Mouse (Mus musculus) MEL (cell line): Measurements from ENCODE around the gene Supt4a. TPM values are rescaled to one million over a fixed set of nuclear protein-coding genes. Genes with fewer than 3 reads are reported as not detected.

ENCODE experiments used
- DNase-seq: peaks from one replicate; pipeline ENCODE4 v3.0.0; 2011; ENCODE audit warnings: low read depth, low spot score
- H3K27ac ChIP-seq: 2 replicates; pipeline ENCODE4 v1.5.1; 2012; ENCODE audit warnings: low read depth, mild to moderate bottlenecking, control low read depth, low read length, moderate library complexity; ENCODE audit not compliant: control insufficient read depth
- H3K27me3 ChIP-seq, 2 experiments: fragments of 150-350 bp in 1 of 2; sonication (generic) in 1 of 2; 2 replicates each; pipeline ENCODE4 v1.6.1; 2012; ENCODE audit warnings: low read length in 2 of 2, mild to moderate bottlenecking in 2 of 2, improper control_type of control experiment in 1 of 2, moderate library complexity in 1 of 2; ENCODE audit not compliant: insufficient read depth in 2 of 2, control insufficient read depth in 1 of 2
- H3K36me3 ChIP-seq, 2 experiments: 2 replicates each; pipeline ENCODE4 v1.6.1; 2012 to 2014; ENCODE audit warnings: low read length in 2 of 2, improper control_type of control experiment in 1 of 2, inconsistent platforms in 1 of 2, mild to moderate bottlenecking in 1 of 2; ENCODE audit not compliant: insufficient read depth in 2 of 2, control insufficient read depth in 1 of 2
- H3K4me1 ChIP-seq, 2 experiments: fragments of 150-350 bp in 1 of 2; sonication (generic) in 1 of 2; 2 replicates each; pipeline ENCODE4 v1.6.1; 2012; ENCODE audit warnings: low read length in 2 of 2, improper control_type of control experiment in 1 of 2, mild to moderate bottlenecking in 1 of 2; ENCODE audit not compliant: insufficient read depth in 2 of 2, control insufficient read depth in 1 of 2
- H3K4me3 ChIP-seq, 2 experiments: fragments of 150-350 bp in 1 of 2; sonication (generic) in 1 of 2; 2 replicates each; pipeline ENCODE4 v1.5.1; 2012; ENCODE audit warnings: low read depth in 2 of 2, low read length in 2 of 2, mild to moderate bottlenecking in 2 of 2, moderate library complexity in 2 of 2, control low read depth in 1 of 2, improper control_type of control experiment in 1 of 2; ENCODE audit not compliant: control insufficient read depth in 1 of 2, insufficient read depth in 1 of 2
- H3K79me2 ChIP-seq: 2 replicates; pipeline ENCODE4 v1.6.1; 2012; ENCODE audit warnings: mild to moderate bottlenecking, low read length, moderate library complexity; ENCODE audit not compliant: control insufficient read depth, poor library complexity, insufficient read depth
- H3K9ac ChIP-seq: 2 replicates; pipeline ENCODE4 v1.6.1; 2012; ENCODE audit warnings: low read depth, mild to moderate bottlenecking, control low read depth, low read length, moderate library complexity; ENCODE audit not compliant: control insufficient read depth, poor library complexity, severe bottlenecking
- H3K9me3 ChIP-seq: fragments of 150-350 bp; sonication (generic); replicated peaks from 2 replicates; pipeline ENCODE4 v1.6.1; 2012; ENCODE audit warnings: mild to moderate bottlenecking, low read length, improper control_type of control experiment, moderate library complexity; ENCODE audit not compliant: insufficient read depth
- BHLHE40 ChIP-seq: IDR thresholded peaks from 2 replicates; pipeline ENCODE4 v1.6.1; 2012; ENCODE audit warnings: low read depth, mild to moderate bottlenecking, inconsistent platforms, low read length, improper control_type of control experiment, borderline replicate concordance
- CHD1 ChIP-seq: IDR thresholded peaks from 2 replicates; pipeline ENCODE4 v1.6.1; 2012; ENCODE audit warnings: low read depth, mild to moderate bottlenecking, inconsistent platforms, low read length, improper control_type of control experiment
- CTCF ChIP-seq, 3 experiments: IDR thresholded peaks in 2 of 3; conservative IDR thresholded peaks in 1 of 3; 2 replicates each; pipeline ENCODE4 v1.5.1; 2011 to 2012; ENCODE audit warnings: low read length in 3 of 3, low read depth in 2 of 3, mild to moderate bottlenecking in 2 of 3, improper control_type of control experiment in 1 of 3, inconsistent platforms in 1 of 3, mixed read lengths in 1 of 3, moderate library complexity in 1 of 3; ENCODE audit not compliant: control insufficient read depth in 1 of 3, insufficient read depth in 1 of 3, poor library complexity in 1 of 3, severe bottlenecking in 1 of 3
- E2F4 ChIP-seq: IDR thresholded peaks from 2 replicates; pipeline ENCODE4 v1.6.1; 2011; ENCODE audit warnings: low read depth, low read length, improper control_type of control experiment, borderline replicate concordance
- EP300 ChIP-seq, 2 experiments: IDR thresholded peaks; 2 replicates each; pipeline ENCODE4 v1.6.1; 2011; ENCODE audit warnings: improper control_type of control experiment in 2 of 2, low read length in 2 of 2, low read depth in 1 of 2, mild to moderate bottlenecking in 1 of 2
- ETS1 ChIP-seq: IDR thresholded peaks from 2 replicates; pipeline ENCODE4 v1.6.1; 2012; ENCODE audit warnings: low read depth, mild to moderate bottlenecking, inconsistent platforms, low read length, improper control_type of control experiment, moderate library complexity
- GATA1 ChIP-seq: IDR thresholded peaks from 2 replicates; pipeline ENCODE4 v1.6.1; 2011; ENCODE audit warnings: low read depth, low read length, improper control_type of control experiment
- HCFC1 ChIP-seq: IDR thresholded peaks from 2 replicates; pipeline ENCODE4 v1.6.1; 2012; ENCODE audit warnings: low read depth, mild to moderate bottlenecking, inconsistent platforms, low read length, improper control_type of control experiment, moderate library complexity
- JUND ChIP-seq: IDR thresholded peaks from 2 replicates; pipeline ENCODE4 v1.6.1; 2011; ENCODE audit warnings: low read depth, mild to moderate bottlenecking, improper control_type of control experiment, low read length
- KAT2A ChIP-seq: conservative IDR thresholded peaks from 2 replicates; pipeline ENCODE4 v1.6.1; 2012; ENCODE audit warnings: low read depth, low read length, improper control_type of control experiment, inconsistent platforms
- MAFK ChIP-seq: IDR thresholded peaks from 2 replicates; pipeline ENCODE4 v1.6.1; 2011; ENCODE audit warnings: low read depth, mild to moderate bottlenecking, low read length, improper control_type of control experiment, borderline replicate concordance
- MAX ChIP-seq: IDR thresholded peaks from 2 replicates; pipeline ENCODE4 v1.6.1; 2011; ENCODE audit warnings: low read length, improper control_type of control experiment
- MAZ ChIP-seq: IDR thresholded peaks from 2 replicates; pipeline ENCODE4 v1.6.1; 2012; ENCODE audit warnings: low read depth, mild to moderate bottlenecking, inconsistent platforms, low read length, improper control_type of control experiment
- MEF2A ChIP-seq: IDR thresholded peaks from 2 replicates; pipeline ENCODE4 v1.6.1; 2014; ENCODE audit warnings: low read depth, mild to moderate bottlenecking, inconsistent platforms, low read length, improper control_type of control experiment; ENCODE audit not compliant: poor library complexity, insufficient replicate concordance, severe bottlenecking; ENCODE audit errors: extremely low read depth
- MXI1 ChIP-seq: IDR thresholded peaks from 2 replicates; pipeline ENCODE4 v1.6.1; 2011; ENCODE audit warnings: mild to moderate bottlenecking, low read depth, low read length, improper control_type of control experiment
- MYB ChIP-seq: IDR thresholded peaks from 2 replicates; pipeline ENCODE4 v1.6.1; 2011; ENCODE audit warnings: mild to moderate bottlenecking, low read depth, low read length, improper control_type of control experiment
- MYC ChIP-seq: IDR thresholded peaks from 2 replicates; pipeline ENCODE4 v1.6.1; 2011; ENCODE audit warnings: low read depth, mild to moderate bottlenecking, low read length, improper control_type of control experiment, moderate library complexity
- NELFE ChIP-seq: IDR thresholded peaks from 2 replicates; pipeline ENCODE4 v1.6.1; 2011; ENCODE audit warnings: low read depth, low read length, improper control_type of control experiment
- NRF1 ChIP-seq: IDR thresholded peaks from 2 replicates; pipeline ENCODE4 v1.6.1; 2014; ENCODE audit warnings: low read depth, mild to moderate bottlenecking, inconsistent platforms, low read length, improper control_type of control experiment, moderate library complexity; ENCODE audit not compliant: poor library complexity, insufficient read depth, severe bottlenecking
- POLR2A ChIP-seq, 2 experiments: IDR thresholded peaks; 2 replicates each; pipeline ENCODE4 v1.6.1; 2011 to 2012; ENCODE audit warnings: low read length in 2 of 2, mild to moderate bottlenecking in 2 of 2, control low read depth in 1 of 2, improper control_type of control experiment in 1 of 2, low read depth in 1 of 2, moderate library complexity in 1 of 2; ENCODE audit not compliant: control insufficient read depth in 1 of 2, insufficient read depth in 1 of 2, poor library complexity in 1 of 2
- POLR2AphosphoS2 ChIP-seq: IDR thresholded peaks from 2 replicates; pipeline ENCODE4 v1.6.1; 2011; ENCODE audit warnings: low read length, improper control_type of control experiment
- POLR2AphosphoS5 ChIP-seq: IDR thresholded peaks from 2 replicates; pipeline ENCODE4 v1.6.1; 2012; ENCODE audit warnings: low read depth, borderline replicate concordance, mild to moderate bottlenecking, inconsistent platforms, low read length, moderate library complexity, mixed read lengths
- RAD21 ChIP-seq: IDR thresholded peaks from 2 replicates; pipeline ENCODE4 v1.6.1; 2011; ENCODE audit warnings: mild to moderate bottlenecking, low read depth, low read length, improper control_type of control experiment
- RCOR1 ChIP-seq: IDR thresholded peaks from 2 replicates; pipeline ENCODE4 v1.6.1; 2012; ENCODE audit warnings: low read depth, mild to moderate bottlenecking, inconsistent platforms, low read length, improper control_type of control experiment
- SIN3A ChIP-seq: IDR thresholded peaks from 2 replicates; pipeline ENCODE4 v1.6.1; 2012; ENCODE audit warnings: low read length, improper control_type of control experiment, inconsistent platforms
- SMC3 ChIP-seq: IDR thresholded peaks from 2 replicates; pipeline ENCODE4 v1.6.1; 2011; ENCODE audit warnings: low read depth, low read length, improper control_type of control experiment
- TAL1 ChIP-seq: IDR thresholded peaks from 2 replicates; pipeline ENCODE4 v1.6.1; 2012; ENCODE audit warnings: mild to moderate bottlenecking, inconsistent platforms, low read length, moderate library complexity, mixed read lengths
- TBP ChIP-seq: IDR thresholded peaks from 2 replicates; pipeline ENCODE4 v1.8.0; 2011; ENCODE audit warnings: low read depth, low read length, improper control_type of control experiment
- TCF12 ChIP-seq: IDR thresholded peaks from 2 replicates; pipeline ENCODE4 v1.6.1; 2014; ENCODE audit warnings: low read depth, mild to moderate bottlenecking, inconsistent platforms, low read length, improper control_type of control experiment, moderate library complexity
- USF1 ChIP-seq: IDR thresholded peaks from 2 replicates; pipeline ENCODE4 v1.6.1; 2014; ENCODE audit warnings: low read depth, mild to moderate bottlenecking, inconsistent platforms, low read length, improper control_type of control experiment, moderate library complexity
- ZMIZ1 ChIP-seq: IDR thresholded peaks from 2 replicates; pipeline ENCODE4 v1.6.1; 2012; ENCODE audit warnings: low read depth, mild to moderate bottlenecking, inconsistent platforms, low read length, improper control_type of control experiment, moderate library complexity
- ZNF384 ChIP-seq: IDR thresholded peaks from 2 replicates; pipeline ENCODE4 v1.6.1; 2012; ENCODE audit warnings: low read depth, mild to moderate bottlenecking, inconsistent platforms, low read length, improper control_type of control experiment
- polyA plus RNA-seq, 2 experiments: library from polyadenylated mRNA; stranded (reverse) in 1 of 2; unstranded in 1 of 2; fragments of >175 nt in 1 of 2; fragments of >200 nt in 1 of 2; gene quantifications; 2 replicates each; pipeline versions ENCODE4 v1.2.1 to v1.2.4; 2012; ENCODE audit warnings: low replicate concordance in 2 of 2, low read depth in 1 of 2; ENCODE audit not compliant: insufficient read length in 2 of 2, insufficient read depth in 1 of 2, missing spikeins in 1 of 2
- total RNA-seq: library from RNA; depleted of rRNA; stranded (reverse); fragments of 300-350 nt; gene quantifications from 2 replicates; pipeline ENCODE4 v1.2.3, GENCODE M21; 2012

The Supt4a gene
- total and polyA plus RNA-seq, 3 experiments: 223 to 332 TPM; not detected in 1

DNA sequence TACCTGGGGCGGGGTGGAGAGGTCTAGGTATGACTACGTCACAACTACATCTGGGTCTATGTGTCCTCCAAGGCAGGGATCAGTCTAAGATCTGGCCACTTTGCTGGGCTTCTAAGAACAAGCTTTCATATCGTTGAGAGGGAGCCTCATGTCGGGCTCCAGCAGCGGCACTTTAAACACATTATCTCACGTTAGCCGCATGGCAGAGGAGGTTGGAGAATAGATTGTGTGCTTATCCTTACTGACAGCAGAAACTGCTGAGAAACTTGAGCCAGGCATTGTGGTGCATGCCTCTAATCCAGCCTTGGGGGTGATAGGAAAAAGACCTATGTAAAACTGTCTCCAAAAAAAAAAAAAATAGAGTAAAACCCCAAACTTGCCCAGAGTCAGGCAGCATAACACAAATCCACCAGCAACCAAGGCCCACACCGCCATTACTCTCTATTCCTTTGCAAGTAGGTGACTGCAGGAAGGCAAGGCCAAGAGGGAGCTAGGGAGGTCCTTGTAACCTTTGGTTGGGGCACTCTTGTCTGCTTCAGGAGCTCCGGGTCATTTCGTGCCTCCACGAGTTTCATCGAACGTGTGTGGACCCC lies 7.7 kb upstream of the Supt4a start:
- Histone ChIP-seq H3K9me3 (no peaks in the 10 kb centered on the region), H3K79me2 (peaks cover 47% of the 10 kb centered on the region), H3K9ac (peak overlapping the region; percentile 70), H3K36me3 (peaks cover 0 to 58% of the 10 kb centered on the region in 2 experiments; a peak in 2 of 4 replicates), H3K4me3 (peak overlapping the region; percentile 30 to 45), H3K27ac (peak overlapping the region; percentile 92), H3K27me3 (no peaks in the 10 kb centered on the region), H3K4me1 (peaks cover 39 to 80% of the 10 kb centered on the region in 2 experiments)
- TF ChIP-seq E2F4 (0 out of 2 replicates have a peak, but pooled peaks have one; percentile 47), MYC (peak; percentile 99), POLR2AphosphoS2 (peak; percentile 49; the same call in 1 of the 2 replicates), USF1 (no peak), EP300 (IDR thresholded peaks at IDR 0.05; ENCODE audit: low read depth in 1 of 2, low read length in 2 of 2) (peak; percentile 96 to 99), MXI1 (peak; percentile 90), POLR2AphosphoS5 (no peak), HCFC1 (peak; percentile 26; the same call in 1 of the 2 replicates), RAD21 (no peak), TBP (peak; percentile 73), NELFE (peak; percentile 63), GATA1 (peak; percentile 97), MYB (peak; percentile 92), MAZ (0 out of 2 replicates have a peak, but pooled peaks have one; percentile 12), SMC3 (no peak), CTCF (IDR thresholded peaks at IDR 0.05 in 2 of 3, conservative IDR thresholded peaks at IDR 0.05 in 1 of 3; ENCODE audit: control insufficient read depth in 1 of 3, insufficient read depth in 1 of 3, low read depth in 2 of 3, low read length in 3 of 3, poor library complexity in 1 of 3, severe bottlenecking in 1 of 3) (no peak), MAFK (peak; percentile 26; the same call in 1 of the 2 replicates), BHLHE40 (peak; percentile 90), TCF12 (peak; percentile 95), KAT2A (peak; percentile 49), RCOR1 (peak; percentile 76; the same call in 1 of the 2 replicates), TAL1 (peak; percentile 94), ETS1 (peak; percentile 88), NRF1 (no peak), JUND (0 out of 2 replicates have a peak, but pooled peaks have one; percentile 61), ZMIZ1 (peak; percentile 84), MEF2A (no peak), ZNF384 (peak; percentile 95), CHD1 (no peak; the same call in 1 of the 2 replicates), MAX (peak; percentile 95), SIN3A (peak; percentile 93), POLR2A (IDR thresholded peaks at IDR 0.05; ENCODE audit: control insufficient read depth in 1 of 2, insufficient read depth in 1 of 2, low read depth in 1 of 2, low read length in 2 of 2, poor library complexity in 1 of 2) (peak; percentile 39 to 78; a peak in 2 of 4 replicates)
- peak; percentile 92 for DNase-seq
